Mouse (Mus musculus): ENCODE measurements around the gene Cfap157. TPM values are rescaled to one million over a fixed set of nuclear protein-coding genes. Genes with fewer than 3 reads are reported as not detected.

Gene Cfap157
- 0.84 and 1.3 TPM in 2 replicates for polyA plus RNA-seq (2015; fragmentation: Nextera tagmentation; extraction: Ambion mirVana)

DNA sequence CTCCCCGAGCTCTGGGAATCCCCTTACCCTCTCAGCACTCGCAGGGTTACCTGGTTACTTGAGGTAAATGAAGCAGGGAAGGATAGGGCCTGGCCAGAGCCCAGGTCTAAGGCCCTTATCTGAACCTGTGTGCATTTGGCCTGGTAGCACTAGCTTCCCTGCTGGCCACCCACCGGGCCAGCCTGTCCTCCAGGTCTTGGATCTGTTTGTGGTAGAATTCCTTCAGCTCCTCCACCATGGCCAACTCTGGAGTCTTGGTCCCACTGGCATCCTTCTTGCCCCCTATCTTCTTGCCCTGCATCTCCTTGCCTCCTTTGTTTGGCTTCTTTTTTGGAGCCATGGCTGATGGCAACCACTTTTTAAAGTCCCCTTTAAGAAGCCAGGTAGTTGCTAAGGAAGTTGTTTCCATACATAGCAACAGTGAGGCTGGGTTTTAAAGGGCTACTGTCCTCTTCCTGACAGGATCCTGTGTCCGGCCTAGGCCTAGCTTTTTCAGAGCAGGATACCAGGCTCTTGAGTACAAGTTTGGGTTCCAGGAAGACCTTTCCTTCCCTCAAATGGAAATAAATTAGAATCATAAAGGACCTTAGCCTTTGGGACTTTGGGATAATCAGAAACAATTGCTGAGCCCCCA is at the start of gene Cfap157:
TSS of gene Cfap157 (minus strand) at position 381 of the 634 bp plus-strand sequence.
- H3K27me3 ChIP-seq = no peaks in the 10 kb centered on the region
- 0 out of 2 replicates have a peak, but pooled peaks cover 5% of the 10 kb centered on the region for H3K4me1 ChIP-seq (replicated peaks)
- peaks cover 8% of the 10 kb centered on the region; the same call in 1 of the 2 replicates for H3K36me3 ChIP-seq
- no peak within 1 kb of the TSS for H3K4me3 ChIP-seq
- no peak for ATAC-seq (ENCODE audit: low read depth)
- H3K9ac ChIP-seq = no peak within 1 kb of the TSS
- no peak within 1 kb of the TSS for H3K4me2 ChIP-seq
- H3K9me3 ChIP-seq = no peaks in the 10 kb centered on the region
- no peak within 1 kb of the TSS for H3K27ac ChIP-seq (replicated peaks)
- WGBS = 75% methylated on average over 4 of the region's 4 CpGs

DNA sequence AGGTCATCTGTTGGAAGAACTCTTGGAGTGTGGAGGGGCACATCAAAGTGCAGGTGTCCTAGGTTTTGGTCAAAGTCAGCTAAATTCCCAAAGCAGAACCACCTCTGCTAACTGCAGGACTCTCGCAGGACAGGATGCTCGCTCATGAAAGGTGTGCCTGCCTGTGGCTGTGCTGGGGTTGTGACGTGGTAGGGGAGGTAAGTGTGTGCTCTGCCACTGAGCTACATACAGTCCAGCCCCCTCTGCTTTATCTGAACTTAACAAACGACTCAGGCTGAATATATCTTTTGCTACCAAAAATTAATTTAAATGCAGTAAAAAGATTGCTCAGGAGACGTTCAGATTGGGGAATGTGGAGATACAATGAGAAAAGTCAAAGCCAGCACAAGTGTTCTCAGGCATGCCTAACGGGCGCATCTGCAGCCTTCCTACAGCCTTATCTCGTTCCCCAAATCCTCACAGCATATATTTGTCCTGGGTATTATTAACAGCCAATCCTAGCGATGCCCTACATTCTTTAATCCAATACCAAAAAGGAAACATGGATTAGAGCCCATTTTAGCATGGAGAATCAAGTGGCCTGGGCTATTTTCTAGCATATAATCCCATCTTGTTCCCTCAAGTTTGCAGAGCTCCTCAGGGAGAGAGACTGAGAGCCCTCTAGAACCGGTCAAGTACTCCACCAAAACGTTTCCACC is 44.9 kb upstream of the Cfap157 start:
- Histone ChIP-seq H3K36me3 (no peaks in the 10 kb centered on the region), H3K4me3 (no peak overlapping the region), H3K9me3 (no peaks in the 10 kb centered on the region), H3K27me3 (no peaks in the 10 kb centered on the region), H3K27ac (replicated peaks) (no peak overlapping the region), H3K4me2 (no peak overlapping the region), H3K9ac (no peak overlapping the region), H3K4me1 (replicated peaks) (peaks cover 12% of the 10 kb centered on the region)
- no peak for ATAC-seq (ENCODE audit: low read depth)
- 85% methylated on average over 11 of the region's 11 CpGs for WGBS

DNA sequence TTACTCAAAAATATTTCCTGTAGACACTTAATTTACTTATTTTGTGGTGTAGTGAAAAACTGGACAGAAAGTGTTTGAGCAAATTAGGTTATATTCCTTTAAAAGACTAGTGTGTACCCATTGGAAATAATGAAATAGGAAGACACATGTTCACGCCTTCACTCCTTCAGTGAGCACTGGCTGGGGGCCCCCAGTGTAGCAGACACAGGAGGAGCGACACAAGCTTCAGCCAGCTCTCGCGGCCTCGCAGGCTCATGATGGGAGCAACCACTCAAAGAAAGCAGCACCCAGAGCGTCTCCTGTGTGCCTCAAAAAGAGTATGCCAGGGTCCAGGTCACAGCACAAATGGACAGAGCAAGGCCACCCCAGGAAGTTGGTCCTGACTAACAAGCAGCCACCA is 41.6 kb upstream of the Cfap157 start:
- ATAC-seq (ENCODE audit: low read depth) = no peak
- H3K9me3 ChIP-seq = no peaks in the 10 kb centered on the region
- 86% methylated on average over 6 of the region's 6 CpGs for WGBS
- H3K4me2 ChIP-seq = no peak overlapping the region
- H3K27ac ChIP-seq (replicated peaks) = no peak overlapping the region
- peaks cover 10% of the 10 kb centered on the region; the same call in 1 of the 2 replicates for H3K36me3 ChIP-seq
- no peaks in the 10 kb centered on the region for H3K27me3 ChIP-seq
- peaks cover 21% of the 10 kb centered on the region for H3K4me1 ChIP-seq (replicated peaks)
- H3K4me3 ChIP-seq = no peak overlapping the region
- H3K9ac ChIP-seq = no peak overlapping the region

DNA sequence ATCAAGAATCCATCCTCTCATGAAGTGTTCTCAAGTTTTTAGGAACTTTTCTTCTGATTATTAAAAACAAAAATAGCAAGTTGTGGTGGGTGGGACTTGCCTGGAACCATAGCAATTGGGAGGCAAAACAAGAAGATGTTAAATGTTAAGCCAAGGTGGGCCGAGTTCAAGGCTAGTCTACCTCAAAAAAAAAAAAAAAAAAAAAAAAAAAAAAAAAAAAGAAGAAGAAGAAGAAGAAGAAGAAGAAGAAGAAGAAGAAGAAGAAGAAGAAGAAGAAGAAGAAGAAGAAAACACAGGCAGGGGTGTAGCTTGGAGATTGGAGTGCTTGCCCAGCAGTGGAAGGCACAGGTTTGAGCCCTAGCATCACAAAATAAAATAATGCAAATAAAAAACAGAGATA is 40.5 kb upstream of the Cfap157 start:
- WGBS = 88% methylated on average over 1 of the region's 1 CpGs
- H3K27me3 ChIP-seq = no peaks in the 10 kb centered on the region
- no peaks in the 10 kb centered on the region for H3K9me3 ChIP-seq
- no peak for ATAC-seq (ENCODE audit: low read depth)
- no peak overlapping the region for H3K4me2 ChIP-seq
- no peak overlapping the region for H3K4me3 ChIP-seq
- H3K4me1 ChIP-seq (replicated peaks) = peaks cover 21% of the 10 kb centered on the region
- no peak overlapping the region; the same call in 1 of the 2 replicates for H3K9ac ChIP-seq
- H3K27ac ChIP-seq (replicated peaks) = peak overlapping the region; percentile 52; the same call in 1 of the 2 replicates
- peaks cover 18% of the 10 kb centered on the region; the same call in 1 of the 2 replicates for H3K36me3 ChIP-seq

DNA sequence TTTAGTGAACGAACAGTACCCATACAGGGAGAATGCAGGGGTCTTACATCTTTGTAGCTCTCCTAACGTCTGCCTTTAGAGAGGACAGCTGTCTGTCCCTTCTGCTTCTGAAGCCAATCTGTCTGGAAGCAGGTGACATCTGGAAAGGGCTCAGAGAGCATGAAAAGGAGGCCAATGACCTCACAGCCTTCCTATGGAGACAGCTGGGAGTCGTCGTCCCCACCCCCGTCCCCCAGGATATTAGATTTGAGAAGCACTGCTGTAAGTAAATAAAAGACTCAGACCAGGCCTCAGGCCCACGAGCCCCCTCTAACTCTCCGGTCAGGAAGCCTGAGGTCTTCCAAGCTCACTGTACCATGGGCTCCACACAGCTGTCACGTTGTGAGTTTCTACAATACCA is 40.0 kb upstream of the Cfap157 start:
- peak overlapping the region; percentile 45 for H3K9ac ChIP-seq
- H3K4me3 ChIP-seq = no peak overlapping the region
- H3K27me3 ChIP-seq = no peaks in the 10 kb centered on the region
- 26% methylated on average over 8 of the region's 8 CpGs for WGBS
- peaks cover 21% of the 10 kb centered on the region for H3K4me1 ChIP-seq (replicated peaks)
- ATAC-seq (ENCODE audit: low read depth) = no peak
- H3K36me3 ChIP-seq = peaks cover 23% of the 10 kb centered on the region; the same call in 1 of the 2 replicates
- H3K4me2 ChIP-seq = no peak overlapping the region
- peak overlapping the region; percentile 52; the same call in 1 of the 2 replicates for H3K27ac ChIP-seq (replicated peaks)
- H3K9me3 ChIP-seq = no peaks in the 10 kb centered on the region

DNA sequence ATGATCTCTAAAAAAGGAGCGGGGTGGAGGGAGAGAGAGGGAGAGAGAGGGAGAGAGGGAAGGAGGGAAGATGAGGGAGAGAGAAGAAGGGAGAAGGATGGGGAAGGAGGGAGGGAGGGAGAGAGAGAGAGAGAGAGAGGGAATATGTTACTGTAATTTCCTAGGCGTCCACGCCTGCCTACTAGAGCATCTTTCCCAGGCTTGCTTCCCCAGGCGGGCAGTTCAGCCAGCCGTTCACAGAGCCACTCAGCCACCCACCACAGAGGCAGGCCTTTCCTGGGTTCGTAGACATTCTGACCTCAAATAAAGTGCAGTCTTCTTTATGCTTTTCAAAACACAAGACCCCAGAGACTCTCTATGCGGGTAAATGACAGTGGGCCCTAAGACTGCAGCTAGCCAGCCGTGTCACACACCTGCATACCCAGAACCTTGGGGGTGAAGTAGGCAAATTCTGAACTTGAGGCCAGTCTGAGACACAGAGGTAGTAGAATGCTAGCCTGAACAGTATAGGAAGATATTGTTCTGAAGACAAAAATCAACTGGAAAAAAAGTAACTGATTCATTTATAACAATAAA is 39.4 kb upstream of the Cfap157 start:
- no peak for ATAC-seq (ENCODE audit: low read depth)
- peaks cover 21% of the 10 kb centered on the region for H3K4me1 ChIP-seq (replicated peaks)
- no peak overlapping the region for H3K4me2 ChIP-seq
- H3K36me3 ChIP-seq = peaks cover 26% of the 10 kb centered on the region
- WGBS = 42% methylated on average over 8 of the region's 8 CpGs
- peak overlapping the region; percentile 52 for H3K27ac ChIP-seq (replicated peaks)
- H3K27me3 ChIP-seq = no peaks in the 10 kb centered on the region
- no peaks in the 10 kb centered on the region for H3K9me3 ChIP-seq
- H3K4me3 ChIP-seq = no peak overlapping the region
- peak overlapping the region; percentile 45; the same call in 1 of the 2 replicates for H3K9ac ChIP-seq

DNA sequence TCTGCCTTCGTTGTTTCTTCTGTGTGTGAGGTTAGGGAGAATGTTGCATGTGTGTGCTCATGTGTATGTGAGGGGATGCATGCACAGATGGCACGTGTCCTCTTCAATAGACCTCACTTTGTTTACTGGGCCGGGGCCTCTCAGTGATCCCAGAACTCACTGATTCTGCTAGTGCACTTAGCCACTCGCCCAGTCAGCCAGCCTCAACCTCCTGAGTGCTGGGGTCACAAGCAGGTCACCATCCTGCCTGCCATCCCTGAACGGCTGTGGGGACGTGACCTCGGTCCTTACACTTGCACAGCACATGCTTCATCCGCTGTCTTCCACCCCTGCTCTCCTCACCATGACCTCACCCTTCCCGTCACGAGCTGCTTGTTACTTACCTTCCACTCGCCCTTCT is 38.9 kb upstream of the Cfap157 start:
- Histone ChIP-seq H3K9ac (0 out of 2 replicates have a peak overlapping the region, but pooled peaks have one; percentile 27), H3K4me3 (no peak overlapping the region), H3K36me3 (peaks cover 31% of the 10 kb centered on the region), H3K27me3 (no peaks in the 10 kb centered on the region), H3K4me1 (replicated peaks) (peaks cover 21% of the 10 kb centered on the region), H3K27ac (replicated peaks) (peak overlapping the region; percentile 52; the same call in 1 of the 2 replicates), H3K9me3 (no peaks in the 10 kb centered on the region), H3K4me2 (no peak overlapping the region)
- no peak for ATAC-seq (ENCODE audit: low read depth)
- 35% methylated on average over 11 of the region's 11 CpGs for WGBS

DNA sequence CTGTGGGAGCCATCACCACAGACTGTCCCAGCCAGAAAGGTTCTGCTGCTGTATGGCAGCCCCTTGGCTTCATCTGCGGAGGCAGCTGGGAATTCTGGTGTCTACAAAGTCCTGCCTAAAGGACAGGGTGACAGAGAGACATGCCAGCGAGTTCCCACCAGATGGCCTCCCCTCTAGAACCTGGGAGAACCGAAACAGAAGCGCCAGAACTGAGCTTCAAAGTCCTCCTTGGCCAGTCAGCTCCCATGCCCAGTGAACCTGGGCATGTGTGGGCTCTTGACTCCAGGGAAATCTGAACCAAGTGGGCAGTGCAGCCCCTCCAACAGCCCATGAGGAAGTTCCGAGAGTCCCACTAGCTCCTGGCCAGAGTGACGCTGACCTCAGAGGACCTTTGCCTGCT is 38.4 kb upstream of the Cfap157 start:
- no peak for ATAC-seq (ENCODE audit: low read depth)
- H3K36me3 ChIP-seq = peaks cover 36% of the 10 kb centered on the region
- H3K27ac ChIP-seq (replicated peaks) = no peak overlapping the region
- 88% methylated on average over 6 of the region's 6 CpGs for WGBS
- H3K9me3 ChIP-seq = no peaks in the 10 kb centered on the region
- peaks cover 24% of the 10 kb centered on the region for H3K4me1 ChIP-seq (replicated peaks)
- H3K9ac ChIP-seq = no peak overlapping the region
- H3K4me3 ChIP-seq = no peak overlapping the region
- H3K27me3 ChIP-seq = no peaks in the 10 kb centered on the region
- no peak overlapping the region for H3K4me2 ChIP-seq

DNA sequence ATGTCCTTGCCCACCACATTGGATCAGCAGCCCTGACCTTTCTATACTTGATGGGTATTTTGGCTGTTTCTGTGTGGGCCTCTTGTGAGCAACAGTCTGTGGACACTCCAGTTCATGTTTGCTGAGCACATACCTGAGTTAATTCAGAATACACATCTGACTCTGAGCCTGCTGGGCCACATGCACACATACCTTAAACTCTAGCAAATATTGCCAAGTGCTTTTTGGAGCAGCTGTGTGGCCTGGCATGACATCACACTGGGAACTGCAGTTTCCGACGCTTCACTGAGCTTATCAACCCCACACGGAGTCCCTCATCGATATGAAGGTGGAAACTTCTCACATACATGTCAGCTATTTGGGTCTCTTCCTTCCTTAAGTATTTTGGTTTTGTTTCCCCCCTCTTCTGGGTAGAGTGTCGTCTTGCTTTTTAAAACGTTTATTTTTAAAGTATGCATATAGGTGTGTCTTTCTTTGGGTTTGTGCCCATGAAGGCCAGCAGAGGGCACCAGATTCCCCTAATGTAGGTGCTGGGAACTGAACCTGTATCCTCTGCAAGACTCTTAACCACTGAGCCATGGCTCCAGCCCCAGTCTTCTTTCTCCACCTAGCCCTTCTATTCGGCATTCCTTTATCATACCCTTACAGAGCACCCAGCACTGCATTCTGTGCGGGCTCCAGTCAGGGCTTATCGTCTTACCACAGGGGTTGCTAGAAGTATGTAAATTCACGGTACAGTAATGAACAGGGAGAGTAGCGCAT is 37.0 kb upstream of the Cfap157 start:
- H3K4me3 ChIP-seq = no peak overlapping the region
- no peak overlapping the region for H3K27ac ChIP-seq (replicated peaks)
- H3K27me3 ChIP-seq = no peaks in the 10 kb centered on the region
- H3K9ac ChIP-seq = no peak overlapping the region
- peaks cover 34% of the 10 kb centered on the region for H3K4me1 ChIP-seq (replicated peaks)
- ATAC-seq (ENCODE audit: low read depth) = no peak
- H3K36me3 ChIP-seq = peaks cover 45% of the 10 kb centered on the region
- no peak overlapping the region for H3K4me2 ChIP-seq
- H3K9me3 ChIP-seq = no peaks in the 10 kb centered on the region
- WGBS = 68% methylated on average over 11 of the region's 11 CpGs

DNA sequence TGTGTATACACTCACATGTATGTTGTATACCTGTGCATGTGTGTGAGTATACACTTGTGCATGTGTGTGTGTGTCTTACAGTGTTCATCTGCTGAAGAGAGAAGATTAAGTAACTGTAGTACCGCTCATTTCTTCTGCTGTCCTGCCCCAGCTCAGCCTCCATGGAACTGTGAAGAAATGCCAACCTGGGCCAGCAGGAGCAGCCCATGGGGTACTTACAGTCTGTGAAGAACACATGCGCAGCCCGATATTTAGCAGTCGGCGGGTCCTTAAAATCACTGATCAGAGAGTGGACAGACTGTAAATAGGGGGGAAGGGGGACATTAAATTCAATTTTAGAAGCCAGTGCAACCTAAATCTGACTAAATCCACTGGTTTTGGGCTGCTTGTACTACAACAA is 34.0 kb upstream of the Cfap157 start:
- no peak for ATAC-seq (ENCODE audit: low read depth)
- peaks cover 19% of the 10 kb centered on the region for H3K4me1 ChIP-seq (replicated peaks)
- H3K9me3 ChIP-seq = no peaks in the 10 kb centered on the region
- H3K36me3 ChIP-seq = peaks cover 66% of the 10 kb centered on the region
- H3K27ac ChIP-seq (replicated peaks) = no peak overlapping the region
- H3K27me3 ChIP-seq = no peaks in the 10 kb centered on the region
- no peak overlapping the region for H3K4me3 ChIP-seq
- WGBS = 96% methylated on average over 5 of the region's 5 CpGs
- no peak overlapping the region for H3K9ac ChIP-seq
- no peak overlapping the region for H3K4me2 ChIP-seq

DNA sequence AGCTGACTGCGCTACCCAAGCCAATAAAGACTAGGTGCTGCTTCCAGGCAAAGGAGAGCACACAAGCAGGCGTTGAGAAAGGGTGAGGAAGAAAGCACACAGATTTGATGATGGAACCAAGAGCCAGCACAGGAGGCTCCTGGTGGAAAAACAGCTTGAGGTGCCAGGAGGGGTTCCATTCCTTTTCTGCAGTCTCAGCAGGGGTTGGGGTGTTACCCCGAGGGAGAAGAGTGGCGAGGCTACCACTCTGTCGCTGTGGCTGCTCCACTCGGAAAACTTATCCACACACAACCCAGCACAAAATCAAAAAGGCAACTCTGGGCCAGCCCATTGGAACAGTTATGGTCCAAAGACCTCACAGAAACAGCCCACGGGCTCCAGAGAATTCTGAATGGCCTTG is 33.4 kb upstream of the Cfap157 start:
- Histone ChIP-seq H3K4me3 (no peak overlapping the region), H3K27me3 (no peaks in the 10 kb centered on the region), H3K9me3 (no peaks in the 10 kb centered on the region), H3K36me3 (peaks cover 72% of the 10 kb centered on the region), H3K4me2 (no peak overlapping the region), H3K4me1 (replicated peaks) (peaks cover 13% of the 10 kb centered on the region), H3K27ac (replicated peaks) (peak overlapping the region; percentile 73), H3K9ac (no peak overlapping the region)
- ATAC-seq (ENCODE audit: low read depth) = no peak
- 70% methylated on average over 7 of the region's 7 CpGs for WGBS

Data from neural tube, embryonic 13.5 days (tissue).